Mouse (Mus musculus): ENCODE data around the gene Cox5a.

- TF ChIP-seq CTCF (IDR thresholded peaks at IDR 0.05) (no peak), POLR2A (IDR thresholded peaks at IDR 0.05; ENCODE audit: insufficient read depth, low read depth, low read length) (no peak)
Observed at GRCm38 (mm10) chr9:57560263-57560662, 39.2 kb downstream of the Cox5a start.

Data from heart, adult 2 months (tissue).